Mouse (Mus musculus) splenic B cell, adult 2 months (primary cell): ENCODE results near the gene Robo2.

Experiments
- DNase-seq: peaks from one replicate; pipeline ENCODE4 v3.0.0-alpha.2; 2011; ENCODE audit warnings: low read depth, low spot score
- H3K27me3 ChIP-seq: 2 replicates; pipeline ENCODE4 v1.6.1; 2012; ENCODE audit warnings: mild to moderate bottlenecking, low read length, moderate library complexity, mixed read lengths; ENCODE audit not compliant: control insufficient read depth, poor library complexity, insufficient read depth, severe bottlenecking
- H3K36me3 ChIP-seq: 2 replicates; pipeline ENCODE4 v1.6.1; 2012; ENCODE audit warnings: mild to moderate bottlenecking, low read length, moderate library complexity, mixed read lengths; ENCODE audit not compliant: control insufficient read depth, poor library complexity, insufficient read depth, severe bottlenecking

Robo2 gene

DNA sequence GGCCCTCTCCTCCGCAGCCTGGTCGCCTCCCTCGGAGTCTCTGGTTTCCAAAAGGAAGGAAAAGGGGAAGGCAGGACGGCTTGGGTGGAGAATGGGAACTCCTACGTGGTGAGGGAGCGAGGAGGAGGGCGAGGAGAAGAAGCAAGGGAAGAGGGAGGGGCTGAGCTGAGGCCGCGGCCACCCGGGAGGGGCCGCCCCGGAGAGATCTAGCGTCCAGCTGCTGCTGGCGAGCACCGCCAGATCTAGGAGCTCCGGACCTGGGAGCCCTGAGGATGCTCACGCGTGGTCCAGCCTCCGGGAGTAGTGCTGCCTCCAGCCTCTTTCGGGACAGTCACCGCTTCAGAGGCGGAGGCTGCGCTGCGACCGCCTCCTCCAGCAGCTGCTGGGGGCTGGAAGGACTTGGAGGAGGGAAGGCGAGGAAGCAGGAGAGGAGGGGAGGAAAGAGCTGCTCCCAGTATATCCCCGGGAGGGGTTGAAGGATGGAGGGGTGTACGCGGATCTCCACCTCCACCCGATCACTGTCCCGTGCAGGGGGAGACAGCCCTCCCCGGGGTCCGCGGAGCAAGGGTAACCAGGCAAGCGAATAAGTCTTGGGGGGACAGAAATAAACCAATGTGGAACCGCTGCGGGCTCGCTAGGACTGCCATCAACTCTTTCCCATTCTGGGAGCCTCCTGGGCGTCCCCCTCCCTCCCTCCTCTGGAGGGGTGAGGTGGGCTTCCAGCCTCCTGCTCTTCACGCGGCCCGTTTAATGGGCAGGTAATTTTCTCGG, at the start of gene Robo2:
Robo2 (minus strand) TSS at position 345 of the 771 bp plus-strand sequence.
- no peak for DNase-seq
- Histone ChIP-seq H3K27me3 (no peaks in the 10 kb centered on the region), H3K36me3 (no peaks in the 10 kb centered on the region)

DNA sequence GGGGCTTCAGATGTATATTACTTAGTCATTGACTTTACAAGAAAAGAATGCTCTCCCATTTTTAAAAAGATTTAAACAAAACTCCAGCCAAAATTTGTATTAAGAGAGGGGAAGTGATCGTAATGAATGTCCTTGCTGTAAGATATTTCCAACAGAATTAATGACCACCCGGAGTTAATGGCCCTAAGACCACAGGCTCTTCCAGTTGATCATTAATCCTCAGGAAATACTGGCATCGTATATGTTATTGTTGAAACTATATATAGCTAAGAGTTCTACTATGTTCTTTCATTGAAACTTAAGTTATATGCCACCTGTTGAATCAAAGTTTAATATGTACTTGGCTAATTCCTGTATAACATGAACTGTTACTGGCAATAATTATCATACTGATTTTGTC, 46.5 kb upstream of the Robo2 start:
- DNase-seq, result no peak
- no peaks in the 10 kb centered on the region for H3K27me3 ChIP-seq
- no peaks in the 10 kb centered on the region for H3K36me3 ChIP-seq

DNA sequence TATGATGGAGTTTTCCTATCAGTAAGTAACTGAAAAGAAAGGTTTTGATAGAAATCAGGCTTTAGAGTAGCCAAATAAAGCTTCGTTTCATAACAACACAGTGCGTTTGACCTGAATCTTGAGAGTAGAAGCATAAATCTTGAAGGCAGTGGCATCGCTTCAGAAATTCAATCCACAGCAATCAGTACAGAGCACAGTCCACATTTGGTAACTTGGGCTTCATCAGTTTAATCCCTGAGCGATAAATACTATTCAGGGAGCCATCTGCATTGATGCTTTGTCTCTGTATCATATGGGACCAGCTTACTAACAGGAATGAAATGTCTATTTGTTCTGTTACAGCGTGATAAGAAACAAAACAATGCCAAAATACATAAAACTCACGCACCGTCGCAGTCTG, 46.1 kb upstream of the Robo2 start:
- Histone ChIP-seq H3K36me3 (no peaks in the 10 kb centered on the region), H3K27me3 (no peaks in the 10 kb centered on the region)
- DNase-seq, result no peak

DNA sequence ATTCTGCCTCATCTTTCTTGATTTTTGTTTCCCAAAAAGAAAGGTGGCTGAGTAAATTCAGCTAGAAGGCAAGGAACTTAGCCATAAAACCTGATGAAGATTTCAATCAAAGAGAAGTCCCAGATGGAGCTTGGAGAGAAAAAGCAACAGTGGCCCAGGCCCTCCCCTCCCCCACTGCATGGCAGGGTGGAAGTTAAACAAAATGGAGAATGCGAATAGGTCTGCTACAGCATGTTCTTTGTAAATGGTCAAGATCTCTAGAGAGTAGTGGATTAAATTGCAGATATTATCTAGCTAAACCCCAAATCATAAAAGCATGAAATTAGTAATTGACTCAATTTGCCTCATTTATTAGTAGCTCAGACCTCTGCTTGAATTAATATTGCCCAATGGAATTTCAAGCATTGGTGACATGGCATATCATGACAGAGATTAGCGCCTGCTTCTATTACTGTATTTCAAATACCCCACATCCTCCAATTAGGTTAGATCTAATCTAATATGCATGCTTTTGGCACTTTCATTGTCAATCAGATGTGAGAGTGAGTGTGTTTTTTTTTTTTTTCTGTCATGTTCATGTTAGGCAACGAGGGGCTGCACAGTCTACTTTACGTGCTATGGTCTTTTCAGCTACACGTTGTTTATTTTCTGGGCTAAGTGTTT, 45.3 kb upstream of the Robo2 start:
- Histone ChIP-seq H3K27me3 (no peaks in the 10 kb centered on the region), H3K36me3 (no peaks in the 10 kb centered on the region)
- DNase-seq, result no peak

DNA sequence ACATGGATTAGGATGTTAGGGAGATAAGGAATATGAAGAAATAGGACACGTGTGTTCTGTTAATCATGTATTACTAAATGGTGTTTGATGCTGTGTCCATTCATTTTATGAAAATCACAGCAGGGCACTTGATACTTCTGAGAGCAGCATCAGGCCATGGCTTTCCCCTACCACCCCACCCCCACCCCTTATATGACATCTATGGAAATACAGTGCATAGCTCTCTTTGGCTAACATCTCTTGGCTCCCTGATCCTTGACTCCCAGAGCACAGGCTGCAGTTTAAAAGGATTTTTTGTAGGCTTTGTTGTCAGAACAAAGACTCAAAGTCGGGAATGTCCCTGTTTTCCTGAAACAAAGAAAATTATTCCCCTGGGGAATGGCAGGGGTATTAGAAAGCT, 43.6 kb upstream of the Robo2 start:
- no peak for DNase-seq
- H3K36me3 ChIP-seq, result no peaks in the 10 kb centered on the region
- H3K27me3 ChIP-seq, result no peaks in the 10 kb centered on the region

DNA sequence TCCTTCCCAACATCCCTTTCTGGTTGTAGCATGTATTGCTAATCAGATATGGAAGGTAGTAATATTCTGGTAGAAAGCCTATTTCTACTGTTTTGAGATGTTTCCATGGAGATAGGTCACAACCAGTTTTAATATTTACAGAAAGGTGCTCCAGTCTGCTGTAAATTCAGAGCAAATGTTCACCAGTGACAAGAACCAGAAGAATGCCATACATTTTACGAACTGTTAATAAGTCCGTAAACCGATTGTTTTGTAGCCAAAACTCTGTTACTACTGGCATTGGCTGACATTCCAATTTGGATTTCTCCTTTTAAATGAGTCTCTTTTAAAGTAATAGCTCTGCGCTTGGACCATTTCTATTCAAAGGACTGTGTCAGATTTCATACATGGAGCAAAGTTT, 36.4 kb upstream of the Robo2 start:
- H3K36me3 ChIP-seq, result no peaks in the 10 kb centered on the region
- no peaks in the 10 kb centered on the region for H3K27me3 ChIP-seq
- no peak for DNase-seq

DNA sequence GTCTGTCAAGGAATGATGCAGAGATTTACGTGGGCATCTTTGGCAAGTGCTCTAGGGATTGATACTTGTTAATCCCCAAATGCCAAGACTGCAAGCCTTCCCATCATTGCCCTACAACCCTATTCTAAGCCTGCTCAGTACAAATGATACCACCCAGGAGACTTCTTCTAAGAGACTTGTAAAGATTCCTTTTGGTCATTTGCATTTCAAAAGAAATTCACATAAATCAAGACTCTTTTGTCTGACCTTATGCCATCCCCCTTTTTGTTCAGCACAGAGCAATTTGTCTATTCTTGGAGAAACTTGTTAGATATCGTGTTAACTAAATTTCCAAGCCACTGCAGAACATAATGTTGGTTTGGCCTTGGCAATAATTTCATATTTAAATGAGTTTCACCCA, 15.4 kb upstream of the Robo2 start:
- Histone ChIP-seq H3K27me3 (no peaks in the 10 kb centered on the region), H3K36me3 (no peaks in the 10 kb centered on the region)
- DNase-seq, result no peak

DNA sequence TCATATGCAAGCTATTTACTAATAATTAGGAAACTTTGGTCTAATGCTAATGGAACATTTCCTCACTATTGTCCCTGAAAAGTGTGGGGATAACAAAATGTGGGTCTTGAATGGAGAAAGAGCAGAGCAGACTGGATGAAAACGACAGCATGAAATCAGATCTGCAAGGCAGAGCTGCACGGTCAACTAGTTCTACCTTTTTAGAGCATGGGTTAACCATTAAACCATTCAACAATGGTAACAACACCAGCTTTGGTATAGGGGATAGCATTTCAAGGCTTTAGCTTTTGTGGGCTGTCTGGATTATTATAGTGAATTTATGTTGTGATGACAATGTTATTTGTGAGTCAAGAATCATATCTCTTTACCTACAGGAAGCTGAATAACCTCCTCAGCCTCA, 8.7 kb upstream of the Robo2 start:
- no peaks in the 10 kb centered on the region for H3K36me3 ChIP-seq
- no peak for DNase-seq
- H3K27me3 ChIP-seq, result no peaks in the 10 kb centered on the region

DNA sequence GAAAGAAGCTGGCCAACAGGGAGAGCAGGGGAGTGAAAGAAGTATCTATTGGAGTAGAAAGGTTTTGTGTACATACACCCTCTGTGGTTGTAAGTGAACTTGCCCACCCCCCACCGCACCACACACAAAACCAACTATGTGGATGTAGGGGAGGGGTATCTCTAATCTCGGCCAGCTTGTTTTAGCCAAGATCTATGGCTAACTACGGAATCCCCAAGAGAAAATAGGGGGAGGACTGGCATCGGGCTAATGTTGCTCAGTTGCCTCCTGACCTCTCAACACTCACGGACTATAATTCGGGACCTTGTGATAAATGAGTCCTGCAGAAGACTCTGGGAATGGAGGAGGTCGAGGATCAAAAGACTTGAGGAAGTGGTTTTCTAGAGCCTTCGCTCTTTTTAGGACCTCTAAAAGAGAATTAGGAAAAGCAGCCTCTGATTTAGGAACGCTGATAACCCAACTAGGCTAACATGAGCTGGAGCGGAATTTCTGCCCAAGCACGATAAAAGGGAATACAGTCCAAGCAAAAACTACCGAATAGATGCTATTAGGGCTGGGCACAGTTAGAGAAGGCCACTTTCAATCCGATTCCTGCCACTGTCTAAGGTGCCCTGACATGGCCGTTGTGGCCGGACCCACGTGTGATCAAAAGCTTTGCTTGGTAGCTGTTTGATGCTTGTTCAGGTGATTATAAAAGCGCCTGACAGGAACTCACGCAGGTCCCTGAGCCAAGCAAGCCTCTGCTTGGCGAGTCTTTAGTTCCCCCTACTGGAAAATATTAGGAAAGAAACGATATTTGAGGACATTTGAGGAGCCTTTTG, 1.1 kb upstream of the Robo2 start:
- Histone ChIP-seq H3K36me3 (no peaks in the 10 kb centered on the region), H3K27me3 (no peaks in the 10 kb centered on the region)
- no peak for DNase-seq

DNA sequence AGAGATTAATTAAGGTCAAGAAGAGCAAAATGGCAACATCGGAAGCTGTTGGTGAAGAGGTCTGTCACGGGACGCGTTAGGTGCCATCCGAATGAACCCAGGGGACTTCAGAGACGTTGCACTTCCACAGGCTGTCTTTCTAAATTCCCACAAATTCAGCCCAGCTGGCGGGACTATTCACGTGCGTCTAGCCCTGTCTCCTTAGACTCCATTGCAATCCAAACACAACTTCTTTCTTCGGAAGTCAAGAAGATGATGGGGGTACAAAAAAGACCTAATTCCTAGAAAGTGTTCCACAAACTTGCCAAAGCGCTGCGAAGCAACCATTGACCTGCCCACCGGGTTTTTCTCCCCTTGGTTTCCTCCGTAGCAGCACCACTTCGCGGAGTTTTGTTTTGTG, 604 bp downstream of the Robo2 start:
- Histone ChIP-seq H3K36me3 (no peaks in the 10 kb centered on the region), H3K27me3 (no peaks in the 10 kb centered on the region)
- no peak for DNase-seq

DNA sequence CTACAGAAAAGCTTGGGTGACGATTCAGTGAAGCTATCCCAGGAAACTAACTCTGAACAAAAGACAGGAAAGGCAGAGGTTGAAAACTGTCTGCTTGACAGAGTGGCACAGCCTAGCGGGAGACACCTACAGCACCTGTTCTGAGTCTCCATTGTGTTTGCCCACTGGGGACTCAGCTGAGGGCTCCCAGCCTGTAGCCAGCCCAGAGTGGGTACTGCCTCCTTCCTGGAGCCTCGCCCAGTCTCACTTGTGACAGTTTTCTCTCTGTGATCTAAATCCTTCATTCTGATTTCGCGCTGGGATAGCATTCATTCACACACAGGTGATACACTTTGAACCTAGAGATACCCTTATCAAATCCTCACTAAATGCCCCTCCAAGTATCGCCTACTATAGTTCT, 1.5 kb downstream of the Robo2 start:
- H3K27me3 ChIP-seq, result no peaks in the 10 kb centered on the region
- H3K36me3 ChIP-seq, result no peaks in the 10 kb centered on the region
- DNase-seq, result no peak

DNA sequence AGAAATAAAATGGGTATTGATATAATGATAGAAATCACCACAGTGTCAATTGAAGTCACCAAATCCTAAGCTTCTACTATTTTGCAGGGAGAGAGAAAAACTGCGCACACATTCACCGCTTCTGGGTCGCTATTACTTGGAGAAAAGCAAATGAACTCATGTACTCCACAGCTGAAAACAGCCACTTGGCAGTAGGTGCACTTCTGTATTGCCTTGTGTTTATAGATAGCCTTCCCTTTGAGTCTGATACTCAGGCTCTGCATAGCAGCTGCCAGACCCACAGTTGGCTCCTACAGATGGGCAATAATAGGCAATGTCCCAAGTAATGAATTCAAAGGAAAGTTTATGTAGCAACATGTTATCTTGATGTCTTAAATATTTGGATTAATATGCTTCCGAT, 2.1 kb downstream of the Robo2 start:
- DNase-seq, result no peak
- Histone ChIP-seq H3K27me3 (no peaks in the 10 kb centered on the region), H3K36me3 (no peaks in the 10 kb centered on the region)

DNA sequence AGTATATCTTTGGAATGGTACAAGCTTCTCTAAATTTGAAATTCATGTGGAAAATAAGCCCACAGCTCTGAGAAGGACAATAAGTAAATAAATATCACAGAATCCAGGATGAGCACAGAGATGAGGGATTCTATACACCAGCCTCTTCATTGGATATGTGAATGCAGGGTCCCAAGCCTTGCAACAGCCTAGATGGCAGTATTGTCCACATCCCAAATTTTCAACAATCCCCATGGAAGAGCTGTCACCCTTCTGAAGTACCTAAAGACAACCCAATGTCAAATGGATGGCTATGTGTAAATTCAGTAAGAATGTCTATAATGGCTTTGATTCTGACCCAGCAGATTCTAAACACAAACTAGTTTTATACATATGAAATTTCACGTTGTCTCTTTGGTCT, 3.1 kb downstream of the Robo2 start:
- no peak for DNase-seq
- H3K27me3 ChIP-seq, result no peaks in the 10 kb centered on the region
- no peaks in the 10 kb centered on the region for H3K36me3 ChIP-seq

DNA sequence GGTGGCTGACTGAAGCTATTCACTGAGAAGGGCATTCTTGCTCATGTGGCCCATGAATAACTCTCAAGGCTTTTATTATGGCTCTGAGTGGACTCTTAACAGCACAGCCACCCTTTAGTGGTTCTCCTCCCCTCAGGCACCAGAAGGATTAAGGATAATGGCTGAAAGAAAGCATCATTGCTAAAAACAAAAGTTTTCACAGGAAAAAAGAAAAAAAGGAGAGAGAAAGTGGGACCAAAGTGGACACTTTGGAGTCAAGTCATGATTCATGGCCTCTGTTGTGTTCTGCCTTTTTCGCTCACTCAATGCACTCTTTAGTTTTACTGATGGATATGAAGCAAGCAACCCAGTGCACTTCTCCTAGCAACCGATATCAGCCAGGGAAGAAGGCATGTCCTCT, 14.3 kb downstream of the Robo2 start:
- DNase-seq, result no peak
- no peaks in the 10 kb centered on the region for H3K27me3 ChIP-seq
- no peaks in the 10 kb centered on the region for H3K36me3 ChIP-seq

DNA sequence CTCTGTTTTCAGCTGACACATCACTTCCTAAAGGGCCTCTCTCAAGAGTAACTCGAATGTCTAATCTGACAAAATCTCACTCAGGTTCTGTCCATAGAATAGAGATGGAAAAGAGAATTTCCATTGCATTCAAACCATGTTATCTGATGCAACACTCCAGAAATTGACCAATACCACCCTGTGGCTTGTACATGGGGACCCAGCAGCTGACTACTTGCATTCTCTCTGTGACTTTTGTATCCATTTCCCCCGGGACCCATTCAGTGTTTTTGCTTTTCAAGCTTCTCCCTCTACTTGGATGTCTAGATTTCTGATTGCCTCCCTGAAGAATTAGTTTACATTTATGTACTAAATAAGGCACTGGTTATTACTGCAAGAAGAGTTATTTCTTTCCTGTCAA, 15.9 kb downstream of the Robo2 start:
- no peak for DNase-seq
- Histone ChIP-seq H3K36me3 (no peaks in the 10 kb centered on the region), H3K27me3 (no peaks in the 10 kb centered on the region)
